Mouse (Mus musculus) urinary bladder, postnatal 14 days (tissue): ENCODE data around the gene Gnb5.

Experiments
- DNase-seq: peaks from one replicate; pipeline ENCODE4 v3.0.0; 2021; ENCODE audit warnings: low spot score

Gnb5 gene

DNA sequence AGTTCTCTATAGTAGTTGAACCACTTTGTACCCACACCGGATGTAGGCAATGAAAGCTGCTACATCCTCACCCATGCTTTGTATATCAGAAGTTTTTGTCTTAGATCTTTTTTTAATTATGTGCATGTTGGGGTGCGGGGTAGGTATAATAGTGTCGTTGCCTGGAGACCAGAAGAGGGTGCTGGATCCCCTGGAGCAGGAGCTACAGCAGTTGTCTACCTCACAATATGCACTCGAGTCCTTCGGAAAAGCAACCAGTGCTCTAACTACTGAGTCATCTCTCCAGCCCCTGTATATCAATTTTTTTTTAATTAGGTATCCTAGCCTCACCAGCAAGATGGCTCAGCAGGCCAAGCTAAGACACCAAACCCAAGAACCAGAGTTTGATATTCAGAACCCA lies 927 bp downstream of the Gnb5 start:
- DNase-seq = no peak

DNA sequence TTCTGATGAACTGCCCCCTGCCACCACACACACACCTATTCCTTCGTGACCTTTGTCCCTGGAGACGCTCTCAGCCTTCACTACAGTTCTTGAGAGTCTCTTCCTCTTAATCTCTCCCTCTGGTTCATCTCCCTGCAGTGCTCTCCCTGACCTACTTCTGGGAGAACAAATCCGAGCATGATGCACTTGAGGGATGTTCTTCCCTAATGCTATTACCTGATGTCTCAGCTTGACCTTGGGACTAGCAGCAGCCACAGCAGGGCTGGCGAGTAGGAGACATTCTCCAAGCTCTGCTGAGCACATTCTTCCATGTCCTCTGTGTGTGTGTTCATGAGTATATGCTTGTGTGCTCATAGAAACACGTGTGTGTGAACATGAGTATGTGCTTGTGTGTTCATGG lies 2.5 kb downstream of the Gnb5 start:
- no peak for DNase-seq

DNA sequence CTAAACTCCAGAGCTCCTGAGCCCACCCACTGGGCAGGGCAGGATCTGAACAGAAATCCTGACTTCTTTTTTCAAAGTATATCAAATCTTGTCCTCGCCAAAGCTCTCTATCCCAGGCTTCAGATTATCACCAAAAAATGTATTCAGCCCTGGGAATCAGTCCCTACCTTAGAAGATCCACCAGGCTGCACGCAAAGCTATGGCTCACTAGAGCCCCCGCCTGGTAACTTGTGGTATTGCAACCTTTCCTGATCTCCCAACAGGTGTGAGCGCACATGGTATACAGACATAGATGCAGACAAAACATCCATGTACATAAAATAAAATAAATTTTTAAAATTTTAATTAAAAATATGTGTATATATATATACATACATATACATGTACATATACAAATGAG lies 5.9 kb downstream of the Gnb5 start:
- peak; percentile 84 for DNase-seq

DNA sequence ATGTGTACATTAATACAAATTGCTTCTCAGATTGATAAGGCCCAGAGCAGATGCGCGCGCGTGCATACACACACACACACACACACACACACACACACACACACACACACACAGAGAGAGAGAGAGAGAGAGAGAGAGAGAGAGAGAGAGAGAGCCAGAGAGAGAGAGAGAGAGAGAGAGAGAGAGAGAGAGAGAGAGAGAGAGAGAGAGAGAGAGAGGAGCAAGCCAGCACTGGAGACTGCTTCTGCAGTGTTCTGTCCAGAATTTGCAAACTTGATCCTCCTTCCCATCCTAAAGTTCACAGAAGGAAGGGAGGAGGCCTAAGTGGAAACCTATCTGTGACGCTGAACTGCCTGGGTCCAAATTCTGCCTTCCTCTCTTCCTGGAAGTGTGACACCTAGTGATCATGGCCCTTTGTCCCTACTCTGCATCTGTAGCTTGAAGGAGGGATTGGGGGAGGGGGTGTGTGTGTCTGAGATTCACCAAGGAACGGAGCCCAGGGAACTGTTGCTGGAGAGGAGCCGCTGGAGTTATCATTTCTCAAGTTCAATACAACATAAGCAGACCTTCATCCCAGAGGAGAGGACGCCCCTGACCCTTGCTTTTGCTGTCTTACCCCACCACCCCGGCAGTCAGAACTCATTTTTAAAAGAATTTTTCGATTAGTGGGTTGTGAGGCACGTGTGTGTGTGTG lies 7.2 kb downstream of the Gnb5 start:
- DNase-seq = no peak

DNA sequence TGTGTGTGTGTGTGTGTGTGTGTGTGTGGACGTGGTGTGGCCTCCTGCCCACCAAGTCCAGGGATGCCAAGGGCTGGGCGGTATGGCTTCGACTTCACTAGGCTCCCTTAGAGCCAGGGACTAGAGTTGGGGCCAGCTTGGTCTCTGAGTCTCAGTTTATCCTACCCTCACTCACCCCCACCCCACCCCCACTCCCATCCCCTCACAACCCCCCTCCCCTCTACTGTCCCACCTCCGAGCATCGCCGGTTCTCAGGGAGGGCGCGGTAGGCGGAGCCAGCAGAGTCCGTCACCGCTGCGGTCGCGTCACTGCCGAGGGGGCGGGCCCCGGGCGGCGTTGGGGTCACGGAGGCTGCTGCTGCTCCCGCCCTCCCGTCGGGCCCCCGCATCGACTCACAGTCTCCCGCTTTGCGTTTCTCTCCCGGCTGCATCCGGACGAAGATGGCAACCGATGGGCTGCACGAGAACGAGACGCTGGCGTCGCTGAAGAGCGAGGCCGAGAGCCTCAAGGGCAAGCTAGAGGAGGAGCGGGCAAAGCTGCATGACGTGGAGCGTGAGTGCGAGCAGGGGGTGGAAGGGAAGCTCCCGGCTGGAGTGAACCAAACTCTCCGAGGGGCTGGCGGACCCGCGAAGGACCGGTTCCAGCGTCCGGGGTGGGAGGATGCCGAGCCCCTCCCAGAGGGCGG lies 7.9 kb downstream of the Gnb5 start:
- peak; percentile 76 for DNase-seq

DNA sequence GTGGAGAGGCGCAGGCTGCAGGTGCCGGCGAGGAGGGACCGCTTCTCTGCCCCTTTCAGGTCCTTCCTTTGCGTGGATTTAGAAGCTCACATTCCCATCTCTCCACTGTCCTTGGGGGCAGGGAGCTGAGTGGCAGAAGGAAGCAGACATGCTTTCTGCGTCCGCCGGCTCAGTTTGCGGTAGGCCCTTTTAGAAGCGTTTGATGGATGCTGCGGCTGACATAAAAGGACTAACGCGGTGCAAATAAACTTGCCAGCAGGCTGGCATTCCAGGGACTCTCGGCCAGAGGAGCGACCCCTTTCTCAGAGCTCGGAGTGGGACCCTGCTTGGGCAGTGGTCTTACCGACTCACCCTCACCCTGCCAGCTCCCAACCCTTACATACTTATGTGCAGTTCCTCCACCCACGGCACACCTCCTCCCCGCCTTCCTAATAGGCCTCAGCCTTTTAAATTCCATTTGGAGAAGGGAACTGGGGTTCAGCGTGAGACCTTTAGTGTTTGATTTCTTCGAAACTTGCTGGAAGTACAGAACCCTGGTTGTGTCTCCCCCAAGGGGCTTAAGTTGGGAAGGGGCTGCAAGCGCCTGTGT lies 8.5 kb downstream of the Gnb5 start:
- DNase-seq = peak; percentile 11

DNA sequence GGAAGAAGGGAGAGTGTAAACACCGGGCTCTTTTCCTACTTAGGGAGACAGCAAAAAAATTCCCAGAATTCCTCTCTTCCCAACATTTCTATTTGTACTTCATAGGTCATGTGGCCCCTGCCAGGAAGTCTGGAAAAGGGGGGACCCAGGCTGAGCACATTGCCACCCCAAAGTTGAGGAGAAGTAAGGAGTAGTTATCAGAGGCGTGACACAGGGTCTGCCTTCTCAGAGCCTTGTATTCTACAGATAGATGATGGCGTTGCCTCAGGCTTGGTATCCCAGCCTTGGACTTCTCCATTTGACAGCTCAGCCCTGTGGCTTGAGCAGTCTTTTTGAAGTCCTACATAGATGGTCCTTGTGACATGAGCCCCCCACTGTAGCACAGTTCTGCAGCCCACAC lies 9.2 kb downstream of the Gnb5 start:
- no peak for DNase-seq

DNA sequence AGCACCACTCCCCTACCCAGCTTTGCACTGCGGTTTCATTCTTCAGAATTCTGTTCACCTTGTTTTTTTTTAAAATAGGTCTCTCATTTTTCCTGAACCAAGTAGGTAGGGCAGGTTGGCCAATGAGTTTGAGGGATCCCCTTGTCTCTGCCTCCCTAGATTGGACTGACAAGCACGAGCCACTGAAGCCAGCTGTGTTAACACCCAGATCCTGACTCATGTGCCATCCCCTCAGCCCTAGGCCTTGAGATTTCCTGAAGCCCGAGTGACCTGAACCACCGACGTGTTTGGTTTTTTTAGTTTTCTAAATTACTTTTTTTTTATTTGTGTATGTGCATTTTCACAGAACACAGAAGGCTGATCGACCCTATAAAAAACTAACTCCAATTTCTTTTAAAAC lies 10.7 kb downstream of the Gnb5 start:
- DNase-seq = no peak

DNA sequence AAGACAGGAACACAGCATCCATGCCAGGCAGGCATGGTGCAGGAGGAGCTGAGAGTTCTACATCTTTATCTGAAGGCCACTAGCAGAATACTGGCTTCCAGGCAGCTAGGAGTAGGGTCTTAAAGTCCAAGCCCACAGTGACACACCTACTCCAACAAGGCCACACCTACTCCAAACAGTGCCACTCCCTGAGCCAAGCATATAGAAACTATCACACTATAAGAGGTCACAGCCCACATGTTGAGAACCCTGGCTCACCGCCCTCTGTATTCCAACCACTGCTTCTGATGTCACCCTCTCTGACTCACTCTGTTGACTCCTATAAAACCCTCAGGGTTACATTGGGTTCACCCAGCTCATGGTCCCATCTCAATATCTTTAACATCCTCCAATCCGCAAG lies 12.1 kb downstream of the Gnb5 start:
- no peak for DNase-seq

DNA sequence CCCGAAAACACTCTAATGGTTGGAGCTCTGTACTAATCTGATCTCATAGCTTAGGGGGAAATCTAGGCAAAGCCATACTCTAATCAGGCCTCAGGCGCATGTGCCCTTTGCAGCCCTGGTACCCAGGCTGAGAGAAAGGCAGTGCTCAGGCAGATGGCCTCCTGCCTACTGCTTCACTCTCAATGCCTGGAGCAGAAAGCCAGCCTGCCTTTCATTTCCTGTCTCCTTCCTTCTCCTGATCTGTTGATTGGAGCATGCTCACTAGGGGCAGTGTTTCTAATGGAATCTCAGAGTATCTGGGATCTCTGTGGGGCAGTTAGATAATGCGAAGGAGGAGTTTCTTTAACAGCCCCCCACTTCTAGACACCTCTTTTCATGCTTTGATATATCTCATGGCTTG lies 13.3 kb downstream of the Gnb5 start:
- DNase-seq = no peak

DNA sequence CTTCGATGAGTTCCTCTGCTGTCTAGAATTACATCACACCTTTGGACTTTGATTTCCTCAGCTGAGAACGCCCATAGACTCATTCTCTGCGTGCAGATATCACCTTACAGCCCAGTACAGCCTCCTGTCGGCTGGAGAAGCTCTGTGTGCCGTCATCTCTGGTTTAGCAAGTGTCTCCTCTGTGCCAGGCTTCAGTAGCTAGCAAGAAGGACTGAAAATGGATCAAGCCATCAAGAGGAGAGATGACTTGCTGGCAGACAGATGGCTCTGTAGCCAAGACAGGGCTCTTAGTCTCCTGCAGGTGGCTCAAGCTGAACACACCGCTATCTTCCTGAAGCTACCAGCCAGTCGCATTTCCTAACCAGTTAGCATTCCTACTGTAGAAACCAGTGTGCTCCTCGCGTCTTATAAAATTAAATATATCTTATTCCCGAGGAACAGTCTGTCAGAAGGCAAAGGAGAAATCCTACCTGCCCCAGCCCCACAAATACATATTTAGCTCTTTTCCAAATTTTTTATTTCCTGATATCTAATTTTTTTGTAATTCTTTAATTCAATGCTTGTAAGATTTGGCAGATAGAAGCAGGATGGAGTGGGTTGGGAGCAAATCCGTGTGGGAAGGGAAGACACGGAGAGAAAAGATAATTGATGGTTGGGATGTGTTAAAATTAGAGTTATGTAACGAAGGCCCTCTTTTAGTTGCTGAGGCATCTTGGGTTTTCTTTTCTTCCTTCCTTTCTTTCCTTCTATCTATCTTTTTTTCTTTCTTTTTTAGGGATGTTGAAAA lies 16.2 kb downstream of the Gnb5 start:
- no peak for DNase-seq

DNA sequence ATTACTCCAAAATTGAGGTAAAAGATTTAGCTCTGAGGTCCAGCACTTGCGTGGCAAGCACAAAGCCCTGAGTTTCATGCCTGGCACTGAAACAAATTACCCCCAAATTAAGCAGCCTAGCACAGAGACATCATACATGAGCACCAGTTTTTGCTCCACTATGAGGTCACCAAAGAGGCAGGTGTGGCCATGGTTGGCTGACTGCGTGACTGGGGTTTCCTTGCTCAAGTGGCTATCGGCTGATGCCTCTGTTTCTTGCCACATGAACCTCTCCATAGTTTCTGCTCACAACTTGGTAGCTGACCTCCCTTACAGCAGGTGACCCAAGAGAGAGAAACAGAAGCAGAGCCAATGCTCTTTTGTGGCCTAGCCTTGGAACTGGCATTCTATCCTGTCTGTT lies 22.0 kb downstream of the Gnb5 start:
- DNase-seq = no peak

DNA sequence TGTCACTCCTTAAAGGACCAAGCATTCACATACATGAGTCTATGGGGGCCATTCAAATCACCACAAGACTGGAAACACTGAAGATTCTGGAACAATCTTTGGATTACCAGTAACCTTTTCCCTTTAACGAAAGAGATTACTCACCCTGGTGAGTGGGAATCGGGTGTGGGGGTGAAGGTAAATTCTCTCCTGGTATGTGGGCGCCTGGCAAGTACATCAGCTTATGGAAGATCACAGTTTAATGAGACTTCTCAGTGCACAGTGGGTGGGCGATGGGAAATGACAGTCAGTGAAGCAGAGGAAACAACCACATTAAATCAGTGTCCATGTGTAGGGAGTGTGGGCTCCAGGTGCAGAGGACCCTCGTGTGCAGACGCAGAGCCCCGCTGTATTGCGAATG lies 24.7 kb downstream of the Gnb5 start:
- DNase-seq = no peak

DNA sequence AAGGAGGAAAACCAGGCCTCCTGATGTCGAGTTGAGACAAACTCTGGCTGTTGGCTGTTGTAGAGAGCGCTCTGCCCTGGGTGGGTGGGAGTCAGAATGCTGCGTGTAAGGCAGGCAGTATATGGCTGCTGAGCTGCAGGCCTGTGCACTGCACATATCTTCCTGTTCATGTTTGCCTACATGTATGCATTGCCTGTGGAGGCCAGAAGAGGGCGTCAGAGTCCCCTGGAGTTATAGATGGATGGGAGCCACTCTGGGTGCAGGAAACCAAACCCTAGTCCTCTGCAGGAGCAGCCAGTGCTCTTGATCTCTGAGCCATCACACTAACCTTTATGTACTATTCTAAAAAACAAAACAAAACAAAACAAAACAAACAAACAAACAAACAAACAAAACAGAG lies 28.4 kb downstream of the Gnb5 start:
- no peak for DNase-seq

DNA sequence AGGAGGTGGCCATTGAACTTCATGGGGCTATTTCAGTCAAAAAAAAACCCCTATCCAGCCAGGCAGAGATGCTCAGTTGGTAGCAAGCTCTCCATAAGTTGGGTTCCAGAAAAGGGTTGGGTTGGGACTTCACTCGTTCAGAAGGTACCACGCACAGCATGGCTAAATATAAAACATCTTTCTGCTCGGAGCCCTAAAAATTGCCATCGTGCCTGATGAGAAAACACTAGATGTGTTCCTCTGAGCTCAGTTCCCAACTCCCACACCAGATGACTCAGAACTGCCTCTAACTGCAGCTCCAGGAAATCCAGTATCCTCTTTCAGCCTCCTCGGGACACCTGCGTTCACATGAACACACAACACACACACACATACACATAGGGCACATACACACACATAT lies 31.9 kb downstream of the Gnb5 start:
- DNase-seq = no peak

DNA sequence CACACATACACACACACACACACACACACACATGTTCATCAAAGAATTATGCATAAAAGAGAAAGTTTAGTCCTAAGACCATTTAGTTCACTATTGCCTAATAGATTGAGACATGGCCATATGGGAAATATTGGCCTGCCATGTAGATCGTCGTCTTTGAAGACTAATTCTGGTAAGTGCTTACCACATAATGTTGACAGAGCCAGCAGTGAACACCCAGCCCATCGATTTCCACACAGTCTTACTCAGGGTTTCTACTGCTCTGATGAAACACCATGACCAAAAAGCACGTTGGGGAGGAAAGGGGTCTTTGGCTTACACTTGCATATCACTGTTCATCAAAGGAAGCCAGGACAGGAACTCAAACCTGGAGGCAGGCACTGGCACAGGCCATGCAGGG lies 36.3 kb downstream of the Gnb5 start:
- no peak for DNase-seq

DNA sequence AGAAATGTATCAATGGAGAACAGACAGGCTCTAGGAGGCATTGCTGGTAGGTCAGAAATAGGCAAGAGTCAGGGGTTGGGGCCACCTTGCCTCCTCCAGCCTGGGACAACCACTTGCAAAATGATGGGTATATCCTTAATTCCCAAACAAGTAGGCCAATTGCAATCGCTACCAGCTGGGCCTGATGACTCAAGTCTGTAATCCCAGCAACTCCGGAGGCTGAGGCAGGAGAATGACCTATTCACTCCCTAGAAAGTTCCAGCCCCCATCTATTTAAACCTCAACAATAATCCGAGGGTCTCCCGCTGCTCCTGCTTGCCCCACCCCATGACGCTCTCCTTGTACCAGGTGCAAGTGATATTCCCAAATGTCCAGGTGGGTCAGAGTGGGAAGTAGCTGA lies 41.4 kb downstream of the Gnb5 start, which contains the start of gene Bcl2l10:
Gene Bcl2l10 (plus strand): TSS at position 301 of the 400 bp plus-strand sequence.
- DNase-seq = no peak

DNA sequence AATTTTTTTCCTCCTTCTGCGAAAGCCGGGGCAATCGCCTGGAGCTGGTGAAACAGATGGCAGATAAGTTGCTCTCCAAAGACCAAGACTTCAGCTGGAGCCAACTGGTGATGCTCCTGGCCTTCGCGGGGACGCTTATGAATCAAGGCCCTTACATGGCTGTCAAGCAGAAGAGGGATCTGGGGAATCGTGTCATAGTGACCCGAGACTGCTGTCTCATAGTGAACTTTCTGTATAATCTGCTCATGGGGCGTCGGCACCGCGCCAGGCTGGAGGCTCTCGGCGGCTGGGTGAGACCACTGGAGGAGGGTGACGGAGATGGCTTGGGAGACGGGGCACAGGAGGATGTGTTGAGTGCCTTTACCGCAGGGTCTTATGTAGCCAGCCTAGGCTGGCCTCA lies 42.0 kb downstream of the Gnb5 start:
- DNase-seq = no peak

DNA sequence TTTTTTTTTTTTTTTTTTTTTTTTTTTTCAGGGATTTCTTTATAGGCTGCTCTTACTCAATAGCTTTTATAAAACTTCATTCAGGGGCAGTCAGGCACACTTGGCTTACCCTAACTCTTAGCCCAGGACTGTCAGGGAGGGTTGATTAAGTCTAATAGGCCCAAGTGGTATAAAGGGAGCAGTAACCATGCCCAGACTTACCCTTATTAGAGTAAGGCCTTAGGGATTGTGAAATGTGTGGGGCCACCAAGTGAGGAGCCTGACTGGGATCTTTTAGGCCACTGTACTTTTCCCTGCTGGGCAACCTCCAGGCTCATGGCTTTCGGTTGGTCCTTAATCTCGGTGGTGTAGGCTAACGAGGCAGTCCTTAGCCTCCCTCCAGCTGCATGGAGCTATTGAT lies 42.6 kb downstream of the Gnb5 start:
- DNase-seq = no peak

DNA sequence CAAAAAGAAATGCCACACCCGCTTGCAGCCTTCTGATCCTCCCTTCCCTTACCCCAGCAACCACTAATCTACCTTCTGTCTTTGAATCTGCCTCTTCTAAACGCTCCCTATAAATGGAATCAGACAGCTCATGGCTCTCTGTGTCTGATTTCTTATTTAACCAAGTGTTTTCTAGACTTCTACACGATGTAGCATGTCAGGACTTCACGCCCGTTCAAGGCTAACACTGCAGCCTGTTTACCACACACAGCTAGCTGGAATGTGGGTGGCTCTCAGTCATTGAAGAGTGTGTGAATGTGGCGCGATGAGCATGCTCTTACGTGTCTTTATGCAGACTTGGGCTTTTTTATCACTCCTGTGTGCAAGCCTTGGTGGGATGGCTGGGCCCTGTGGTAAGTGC lies 47.0 kb downstream of the Gnb5 start:
- no peak for DNase-seq

DNA sequence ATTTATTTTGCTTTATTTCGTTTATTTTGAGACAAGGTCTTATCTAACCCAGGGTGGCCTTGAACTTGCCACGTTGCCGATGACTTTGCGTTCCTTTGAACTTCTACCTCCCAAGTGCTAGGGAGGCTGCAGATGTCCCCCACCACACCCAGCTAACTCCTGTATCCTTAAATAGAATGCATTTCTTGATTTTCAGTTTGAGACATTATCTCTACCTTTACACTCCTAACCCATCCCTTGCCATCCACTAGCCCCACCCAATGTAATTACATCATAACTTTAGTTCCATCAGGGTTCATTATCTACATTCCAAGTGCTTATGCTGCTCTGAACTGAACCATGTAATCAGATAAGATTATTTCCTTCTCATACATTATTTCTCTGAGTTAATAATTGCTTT lies 49.7 kb downstream of the Gnb5 start:
- DNase-seq = no peak

DNA sequence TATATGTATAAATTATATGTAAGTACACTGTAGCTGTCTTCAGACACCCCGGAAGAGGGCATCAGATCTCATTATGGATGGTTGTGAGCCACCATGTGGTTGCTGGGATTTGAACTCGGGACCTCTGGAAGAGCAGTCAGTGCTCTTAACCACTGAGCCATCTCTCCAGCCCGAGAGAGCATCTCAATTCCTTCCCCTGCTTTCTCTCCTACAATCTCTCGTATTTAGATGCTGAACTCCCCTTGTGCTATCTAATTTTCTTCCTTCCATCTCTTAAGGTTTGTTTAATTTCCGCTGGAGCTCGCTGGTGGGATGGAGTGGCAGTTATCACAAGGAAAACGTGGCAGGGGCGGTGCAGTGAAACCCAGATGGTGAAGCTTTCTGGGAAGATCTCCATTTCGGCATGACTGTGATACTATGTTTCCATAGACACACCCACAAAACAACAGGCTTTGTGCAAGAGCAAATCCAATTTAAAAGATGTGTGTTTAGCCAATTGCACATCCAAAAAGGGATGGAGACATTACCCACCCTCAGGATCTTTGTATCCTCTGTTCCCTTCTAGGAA lies 51.1 kb downstream of the Gnb5 start:
- DNase-seq = peak; percentile 15

DNA sequence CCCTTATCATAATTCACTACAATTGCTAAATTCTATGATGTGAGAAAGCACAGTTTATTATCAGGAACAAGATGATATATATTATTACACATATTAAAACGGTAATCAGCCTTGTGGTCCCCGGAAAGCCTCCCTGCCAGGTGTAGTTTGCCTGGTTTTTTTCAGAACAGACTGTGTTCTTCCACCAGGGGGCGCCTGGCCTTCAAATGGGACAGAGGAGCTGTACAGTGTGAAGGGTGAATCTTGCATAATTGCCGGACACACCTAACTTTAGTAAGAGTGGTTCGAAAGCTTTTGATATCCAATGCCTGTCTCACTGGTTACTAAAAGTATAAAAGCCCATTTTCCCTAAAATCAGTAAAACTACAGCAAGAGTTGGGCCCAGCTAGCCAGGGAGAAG lies 55.6 kb downstream of the Gnb5 start:
- peak; percentile 84 for DNase-seq
